Mouse (Mus musculus): ENCODE measurements at regions not wholly inside any gene's neighbourhood (a gene's known extent, or its start where the extent isn't known, plus 50 kb on each side); places are given as distances from the start of the nearest gene placed in this dataset.

DNA sequence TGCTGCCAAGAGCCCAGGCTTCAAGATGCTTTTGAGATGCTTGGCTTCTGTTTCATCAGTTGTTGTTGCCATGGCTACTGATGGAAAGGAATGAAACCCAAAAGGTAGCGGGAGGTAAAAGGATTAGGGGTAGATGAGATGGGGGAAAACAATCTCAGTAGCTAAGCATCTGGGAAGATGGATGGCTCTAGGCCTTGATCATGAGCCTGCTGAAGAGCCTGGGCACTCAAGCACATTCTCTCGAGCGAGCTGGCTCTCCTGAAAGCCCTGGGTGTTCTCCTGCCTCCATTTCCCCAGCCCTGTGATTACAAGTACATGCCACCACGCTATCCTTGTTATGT is 92.3 kb upstream of the Nrsn1 start:
- Histone ChIP-seq H3K9me3 (ENCODE audit: control insufficient read depth, low read length) (no peaks in the 10 kb centered on the region), H3K27me3 (ENCODE audit: control insufficient read depth, insufficient read depth, low read length) (no peaks in the 10 kb centered on the region), H3K4me2 (ENCODE audit: low read depth) (no peak overlapping the region), H3K4me3 (ENCODE audit: low read depth, low read length) (no peak overlapping the region), H3K9ac (ENCODE audit: low read length) (no peak overlapping the region), H3K36me3 (ENCODE audit: control insufficient read depth, insufficient read depth, low read length) (no peaks in the 10 kb centered on the region), H3K4me1 (ENCODE audit: control insufficient read depth, insufficient read depth, low read length) (no peaks in the 10 kb centered on the region), H3K27ac (ENCODE audit: low read depth, low read length) (no peak overlapping the region)
- DNase-seq (ENCODE audit: low spot score) = no peak
- ATAC-seq (ENCODE audit: insufficient read depth, low FRiP score, low TSS enrichment) = no peak
- WGBS = 75% methylated on average over 4 of the region's 4 CpGs

DNA sequence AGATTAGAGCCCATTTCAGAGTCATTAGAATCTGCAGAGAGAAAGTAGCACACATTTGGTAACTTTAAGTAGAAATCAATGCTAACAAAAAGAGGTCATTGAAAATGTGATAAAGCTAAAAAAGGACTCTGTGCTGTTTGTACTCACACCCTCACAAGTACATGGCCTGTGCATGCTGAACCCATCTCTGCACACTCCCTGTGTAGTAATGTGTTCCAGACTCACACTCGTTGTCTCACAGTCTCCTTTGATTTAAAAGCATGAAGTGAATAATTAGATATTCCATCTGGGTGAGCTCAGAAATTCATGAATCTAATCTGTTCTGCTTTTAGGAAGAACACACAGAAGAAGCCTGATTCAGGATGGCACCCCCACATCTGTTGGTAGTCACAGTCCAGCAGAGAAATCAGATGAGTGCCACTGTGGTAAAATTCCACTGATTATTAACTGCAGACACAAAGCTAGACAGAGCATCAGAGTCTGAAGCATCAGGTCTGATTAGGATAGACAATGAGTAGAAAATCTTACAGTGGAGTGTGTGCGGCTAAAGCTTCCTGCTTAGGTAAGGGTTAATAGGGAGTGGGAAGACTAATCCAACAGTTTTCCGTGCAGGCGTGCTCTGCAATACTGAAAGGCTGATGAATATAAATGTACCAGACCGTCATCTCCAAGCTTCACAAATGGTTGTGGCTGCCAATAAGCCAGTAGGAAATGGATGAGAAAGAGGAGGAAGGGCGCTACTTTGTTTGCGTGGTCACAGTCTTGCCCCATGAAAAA is 91.7 kb upstream of the Nrsn1 start:
- H3K27me3 ChIP-seq (ENCODE audit: control insufficient read depth, insufficient read depth, low read length) = no peaks in the 10 kb centered on the region
- no peaks in the 10 kb centered on the region for H3K36me3 ChIP-seq (ENCODE audit: control insufficient read depth, insufficient read depth, low read length)
- H3K4me3 ChIP-seq (ENCODE audit: low read depth, low read length) = no peak overlapping the region
- no peak overlapping the region for H3K27ac ChIP-seq (ENCODE audit: low read depth, low read length)
- whole genome bisulfite sequencing = 76% methylated on average over 7 of the region's 7 CpGs
- H3K4me2 ChIP-seq (ENCODE audit: low read depth) = no peak overlapping the region
- no peak overlapping the region for H3K9ac ChIP-seq (ENCODE audit: low read length)
- H3K9me3 ChIP-seq (ENCODE audit: control insufficient read depth, low read length) = no peaks in the 10 kb centered on the region
- ATAC-seq (ENCODE audit: insufficient read depth, low FRiP score, low TSS enrichment) (no peak), DNase-seq (ENCODE audit: low spot score) (no peak)
- no peaks in the 10 kb centered on the region for H3K4me1 ChIP-seq (ENCODE audit: control insufficient read depth, insufficient read depth, low read length)

DNA sequence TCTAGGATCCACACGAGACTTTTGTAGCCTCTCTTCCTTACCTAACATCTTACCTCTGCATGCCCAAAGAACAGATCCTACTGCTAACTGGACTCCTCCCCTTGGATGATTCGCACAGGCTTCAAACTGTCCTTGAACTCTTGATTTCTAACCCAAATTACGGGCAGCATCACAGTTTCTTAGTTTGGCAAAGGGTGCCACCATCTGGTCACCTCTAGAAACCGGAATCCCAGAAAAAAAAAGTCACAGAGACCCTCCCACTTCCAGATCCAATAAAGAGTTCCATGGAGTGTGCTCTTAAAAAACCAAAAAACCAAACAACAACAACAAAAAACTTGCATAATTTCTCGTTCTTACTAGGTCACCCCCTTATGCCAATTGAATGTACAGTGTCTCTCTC is 77.3 kb upstream of the Nrsn1 start:
- Histone ChIP-seq H3K4me2 (ENCODE audit: low read depth) (no peak overlapping the region), H3K9ac (ENCODE audit: low read length) (no peak overlapping the region), H3K27me3 (ENCODE audit: control insufficient read depth, insufficient read depth, low read length) (no peaks in the 10 kb centered on the region), H3K9me3 (ENCODE audit: control insufficient read depth, low read length) (no peaks in the 10 kb centered on the region), H3K4me1 (ENCODE audit: control insufficient read depth, insufficient read depth, low read length) (no peaks in the 10 kb centered on the region), H3K36me3 (ENCODE audit: control insufficient read depth, insufficient read depth, low read length) (no peaks in the 10 kb centered on the region), H3K27ac (ENCODE audit: low read depth, low read length) (no peak overlapping the region), H3K4me3 (ENCODE audit: low read depth, low read length) (no peak overlapping the region)
- ATAC-seq (ENCODE audit: insufficient read depth, low FRiP score, low TSS enrichment) (no peak), DNase-seq (ENCODE audit: low spot score) (no peak)
- 52% methylated on average over 5 of the region's 5 CpGs for WGBS

DNA sequence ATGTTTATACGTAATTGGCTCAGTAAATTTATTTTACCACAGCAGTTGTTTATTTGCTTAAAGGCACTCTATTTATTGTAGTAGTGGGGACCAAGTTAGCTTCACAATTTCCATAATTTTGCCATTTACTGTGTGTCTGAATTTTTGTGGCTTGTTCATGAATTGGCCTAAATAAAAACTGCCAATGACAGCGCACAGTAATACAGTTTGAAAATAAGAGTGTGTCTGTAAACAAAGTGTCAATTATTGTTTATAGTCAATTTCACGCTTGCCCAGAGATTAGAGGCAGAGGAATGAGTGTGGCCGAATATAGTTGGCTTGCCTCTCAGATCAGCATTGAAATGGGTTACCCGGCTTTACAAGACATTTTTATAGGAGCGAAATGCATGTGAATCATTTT is 73.0 kb upstream of the Nrsn1 start:
- Histone ChIP-seq H3K9me3 (ENCODE audit: control insufficient read depth, low read length) (no peaks in the 10 kb centered on the region), H3K4me1 (ENCODE audit: control insufficient read depth, insufficient read depth, low read length) (no peaks in the 10 kb centered on the region), H3K27me3 (ENCODE audit: control insufficient read depth, insufficient read depth, low read length) (no peaks in the 10 kb centered on the region), H3K4me2 (ENCODE audit: low read depth) (no peak overlapping the region), H3K36me3 (ENCODE audit: control insufficient read depth, insufficient read depth, low read length) (no peaks in the 10 kb centered on the region), H3K4me3 (ENCODE audit: low read depth, low read length) (no peak overlapping the region), H3K27ac (ENCODE audit: low read depth, low read length) (no peak overlapping the region), H3K9ac (ENCODE audit: low read length) (no peak overlapping the region)
- 86% methylated on average over 6 of the region's 6 CpGs for WGBS
- ATAC-seq (ENCODE audit: insufficient read depth, low FRiP score, low TSS enrichment) = no peak
- no peak for DNase-seq (ENCODE audit: low spot score)

DNA sequence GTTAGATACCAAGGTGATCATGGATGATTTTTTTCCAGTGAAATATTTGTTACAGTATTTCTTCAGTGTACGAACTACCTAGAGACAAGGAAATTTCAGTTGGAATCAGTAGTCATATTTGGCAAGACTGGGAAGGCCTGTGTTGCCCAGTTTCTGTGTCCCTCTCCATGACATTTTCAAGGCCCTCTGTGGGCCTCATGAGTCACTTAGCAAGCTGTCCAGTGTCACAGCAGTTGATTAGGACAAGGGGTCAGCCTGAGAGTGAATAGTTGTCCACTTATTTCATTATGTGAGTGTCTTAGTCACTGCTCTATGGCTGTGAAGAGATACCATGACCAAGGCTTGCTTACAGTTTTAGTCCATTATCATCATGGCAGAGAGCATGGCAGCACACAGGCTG is 71.5 kb upstream of the Nrsn1 start:
- WGBS = 89% methylated on average over 1 of the region's 1 CpGs
- H3K4me2 ChIP-seq (ENCODE audit: low read depth) = no peak overlapping the region
- ATAC-seq (ENCODE audit: insufficient read depth, low FRiP score, low TSS enrichment) = no peak

DNA sequence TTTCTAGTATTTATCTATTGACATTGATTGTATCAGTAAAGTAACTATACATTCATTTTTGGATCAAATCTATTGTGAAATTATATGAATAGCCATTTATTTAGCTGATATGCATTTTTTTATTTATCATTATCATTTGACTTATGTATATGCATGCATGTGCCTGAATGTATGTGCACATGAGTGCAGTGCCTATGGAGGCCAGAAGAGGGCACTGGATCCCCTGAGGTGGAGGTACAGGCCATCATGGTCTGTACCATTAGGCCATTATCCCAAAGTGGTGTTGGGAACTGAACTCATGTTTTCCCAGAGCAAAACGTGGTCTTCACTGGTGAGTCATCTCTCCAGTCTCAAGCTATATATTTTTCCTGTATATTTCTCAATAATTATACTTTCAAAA is 63.5 kb upstream of the Nrsn1 start:
- Histone ChIP-seq H3K36me3 (ENCODE audit: control insufficient read depth, insufficient read depth, low read length) (no peaks in the 10 kb centered on the region), H3K27ac (ENCODE audit: low read depth, low read length) (no peak overlapping the region), H3K9ac (ENCODE audit: low read length) (no peak overlapping the region), H3K4me1 (ENCODE audit: control insufficient read depth, insufficient read depth, low read length) (no peaks in the 10 kb centered on the region), H3K4me3 (ENCODE audit: low read depth, low read length) (no peak overlapping the region), H3K27me3 (ENCODE audit: control insufficient read depth, insufficient read depth, low read length) (no peaks in the 10 kb centered on the region), H3K4me2 (ENCODE audit: low read depth) (no peak overlapping the region), H3K9me3 (ENCODE audit: control insufficient read depth, low read length) (no peaks in the 10 kb centered on the region)
- DNase-seq (ENCODE audit: low spot score) (no peak), ATAC-seq (ENCODE audit: insufficient read depth, low FRiP score, low TSS enrichment) (no peak)
- WGBS = 90% methylated on average over 1 of the region's 1 CpGs

More for the DNA sequence above, 71.5 kb upstream of the Nrsn1 start:
- Histone ChIP-seq H3K4me3 (ENCODE audit: low read depth, low read length) (no peak overlapping the region), H3K4me1 (ENCODE audit: control insufficient read depth, insufficient read depth, low read length) (no peaks in the 10 kb centered on the region), H3K9me3 (ENCODE audit: control insufficient read depth, low read length) (no peaks in the 10 kb centered on the region), H3K36me3 (ENCODE audit: control insufficient read depth, insufficient read depth, low read length) (no peaks in the 10 kb centered on the region), H3K9ac (ENCODE audit: low read length) (no peak overlapping the region), H3K27ac (ENCODE audit: low read depth, low read length) (no peak overlapping the region), H3K27me3 (ENCODE audit: control insufficient read depth, insufficient read depth, low read length) (no peaks in the 10 kb centered on the region)
- DNase-seq (ENCODE audit: low spot score) = no peak
